Comparison of ENCODE assay signal across 37 mouse cellular contexts in genomic region chr10:107698716-107699115, GRCm38 (mm10). TPM values are rescaled to one million over a fixed set of nuclear protein-coding genes. Genes with fewer than 3 reads are reported as not detected.
"Had no signal": no experiment of that assay in that cellular context is flagged by ENCODE, and none has a peak within 500 bp of the region (broad histone marks: within the 10 kb centered on the region; RNA-seq: fewer than 3 reads in every experiment).

No protein-coding gene starts in this region.

- H3K4me2 ChIP-seq: heart, embryonic 11.5 days; heart, embryonic 12.5 days; heart, embryonic 13.5 days; heart, embryonic 15.5 days; hindbrain, embryonic 12.5 days; hindbrain, embryonic 13.5 days; hindbrain, embryonic 14.5 days; hindbrain, embryonic 15.5 days; intestine, embryonic 15.5 days; kidney, embryonic 15.5 days had no signal

- DNase-seq: heart, postnatal 10 days; heart, postnatal 14 days; heart, postnatal 36 days; heart, postnatal 4 days; kidney, adult 11 months; kidney, adult 18-20 months; kidney, adult 2 months; kidney, adult 8-10 months; kidney, adult 9 months; kidney, postnatal 10 days; kidney, postnatal 14 days; kidney, postnatal 25 days; kidney, postnatal 36 days; kidney, postnatal 4 days; layer of hippocampus, adult 9-11 months; layer of hippocampus, postnatal 36 days had no signal

- H3K4me3 ChIP-seq: heart, embryonic 10.5 days; heart, embryonic 12.5 days; heart, embryonic 13.5 days; heart, embryonic 15.5 days; hindbrain, embryonic 10.5 days; hindbrain, embryonic 12.5 days; hindbrain, embryonic 13.5 days; hindbrain, embryonic 15.5 days; intestine, embryonic 15.5 days; kidney, embryonic 15.5 days; layer of hippocampus, adult 2 months had no signal

- H3K9ac ChIP-seq: heart, embryonic 12.5 days; heart, embryonic 13.5 days; heart, embryonic 15.5 days; hindbrain, embryonic 12.5 days; hindbrain, embryonic 13.5 days; hindbrain, embryonic 14.5 days; hindbrain, embryonic 15.5 days; intestine, embryonic 15.5 days; kidney, embryonic 15.5 days had no signal

- H3K9me3 ChIP-seq: heart, embryonic 10.5 days; heart, embryonic 12.5 days; heart, embryonic 13.5 days; heart, embryonic 15.5 days; hindbrain, embryonic 10.5 days; hindbrain, embryonic 12.5 days; hindbrain, embryonic 13.5 days; hindbrain, embryonic 15.5 days; intestine, embryonic 15.5 days; kidney, embryonic 15.5 days had no signal

- H3K27ac ChIP-seq: heart, embryonic 10.5 days; heart, embryonic 13.5 days; heart, embryonic 15.5 days; hindbrain, embryonic 10.5 days; hindbrain, embryonic 12.5 days; hindbrain, embryonic 13.5 days; hindbrain, embryonic 14.5 days; hindbrain, embryonic 15.5 days; hindbrain, postnatal 0 days; intestine, embryonic 15.5 days; kidney, embryonic 15.5 days; kidney, postnatal 0 days; layer of hippocampus, adult 2 months had no signal

- H3K36me3 ChIP-seq: heart, embryonic 10.5 days; heart, embryonic 12.5 days; heart, embryonic 13.5 days; heart, embryonic 15.5 days; hindbrain, embryonic 10.5 days; hindbrain, embryonic 12.5 days; hindbrain, embryonic 13.5 days; hindbrain, embryonic 15.5 days; intestine, embryonic 15.5 days; kidney, embryonic 15.5 days had no signal

- ATAC-seq: hindbrain, embryonic 16.5 days; hindbrain, postnatal 0 days; inflammation-experienced regulatory T-cells, adult 6 months; intestine, embryonic 15.5 days; intestine, embryonic 16.5 days; intestine, postnatal 0 days had no signal

- H3K27me3 ChIP-seq: heart, embryonic 12.5 days; heart, embryonic 13.5 days; heart, embryonic 15.5 days; hindbrain, embryonic 12.5 days; hindbrain, embryonic 13.5 days; hindbrain, embryonic 15.5 days; intestine, embryonic 15.5 days; kidney, embryonic 15.5 days had no signal

- H3K4me1 ChIP-seq: heart, embryonic 10.5 days; heart, embryonic 12.5 days; heart, embryonic 13.5 days; heart, embryonic 15.5 days; hindbrain, embryonic 10.5 days; hindbrain, embryonic 12.5 days; hindbrain, embryonic 13.5 days; hindbrain, embryonic 15.5 days; intestine, embryonic 15.5 days; kidney, embryonic 15.5 days had no signal

RNA-seq across cellular contexts. Expression of gene Ptprq, which starts 21.1 kb away (rescaled TPM):
- polyA plus RNA-seq: heart, postnatal 0 days; inflammation-experienced regulatory T-cells, adult 6 months; intestine, embryonic 14.5 days; intestine, postnatal 0 days had no signal
